ENCODE assay signal across 26 mouse cellular contexts in genomic region chr17:63322846-63323245, GRCm38 (mm10).
DNase-seq lines count a peak whose midpoint lies in the region; ATAC-seq and TF ChIP-seq lines count a peak whose summit lies in the region.
"Had no signal": no experiment of that assay in that cellular context is flagged by ENCODE, and none has a peak within 500 bp of the region (broad histone marks: within the 10 kb centered on the region; RNA-seq: fewer than 3 reads in every experiment).

No protein-coding gene starts in this region.

- no peak overlapping the region for H3K27ac ChIP-seq in forebrain, embryonic 11.5 days (ENCODE audit: low read depth, low read length)
- no peak overlapping the region for H3K27ac ChIP-seq in forebrain, embryonic 14.5 days (ENCODE audit: low read depth, low read length)
- no peak overlapping the region for H3K27ac ChIP-seq in hindbrain, embryonic 16.5 days (ENCODE audit: low read depth, low read length)
- no peak overlapping the region for H3K27ac ChIP-seq in hindbrain, embryonic 11.5 days (ENCODE audit: low read depth, low read length)
- H3K27ac ChIP-seq in midbrain, embryonic 15.5 days, result no peak overlapping the region
- H3K27ac ChIP-seq in midbrain, postnatal 0 days (ENCODE audit: low read depth, low read length), result no peak overlapping the region
- peak overlapping the region; percentile 24 for H3K27ac ChIP-seq in liver, embryonic 14.5 days
- H3K27ac ChIP-seq: forebrain, embryonic 15.5 days; heart, embryonic 10.5 days; kidney, postnatal 0 days; midbrain, embryonic 12.5 days; neural tube, embryonic 13.5 days; stomach, embryonic 15.5 days had no signal

- TF ChIP-seq EP300 in liver, embryonic 14.5 days (IDR thresholded peaks at IDR 0.05; ENCODE audit: low read depth), result no peak

- H3K36me3 ChIP-seq in forebrain, embryonic 11.5 days (ENCODE audit: control insufficient read depth, insufficient read depth, low read length), result no peaks in the 10 kb centered on the region
- no peaks in the 10 kb centered on the region for H3K36me3 ChIP-seq in forebrain, embryonic 14.5 days (ENCODE audit: control insufficient read depth, insufficient read depth, low read length)
- H3K36me3 ChIP-seq in hindbrain, embryonic 16.5 days (ENCODE audit: control insufficient read depth, insufficient read depth, low read length), result no peaks in the 10 kb centered on the region
- H3K36me3 ChIP-seq in hindbrain, embryonic 11.5 days (ENCODE audit: control insufficient read depth, insufficient read depth, low read length), result no peaks in the 10 kb centered on the region
- H3K36me3 ChIP-seq in midbrain, embryonic 15.5 days (replicated peaks), result no peaks in the 10 kb centered on the region
- H3K36me3 ChIP-seq in midbrain, postnatal 0 days (ENCODE audit: insufficient read depth, low read length), result no peaks in the 10 kb centered on the region
- no peaks in the 10 kb centered on the region for H3K36me3 ChIP-seq in liver, embryonic 14.5 days (replicated peaks; ENCODE audit: control insufficient read depth, insufficient read depth, low read depth)
- H3K36me3 ChIP-seq: forebrain, embryonic 15.5 days; heart, embryonic 10.5 days; midbrain, embryonic 12.5 days; neural tube, embryonic 13.5 days; stomach, embryonic 15.5 days had no signal

- 86% methylated on average over 7 of the region's 7 CpGs for WGBS in forebrain, embryonic 11.5 days
- WGBS in forebrain, embryonic 14.5 days, result 91% methylated on average over 7 of the region's 7 CpGs
- WGBS in hindbrain, embryonic 16.5 days, result 82% methylated on average over 7 of the region's 7 CpGs
- WGBS in hindbrain, embryonic 11.5 days, result 92% methylated on average over 7 of the region's 7 CpGs
- 90% methylated on average over 7 of the region's 7 CpGs for WGBS in midbrain, embryonic 15.5 days
- 81% methylated on average over 7 of the region's 7 CpGs for WGBS in midbrain, postnatal 0 days
- 65% methylated on average over 7 of the region's 7 CpGs for WGBS in liver, embryonic 14.5 days (ENCODE audit: insufficient replicate concordance)

- H3K27me3 ChIP-seq in forebrain, embryonic 11.5 days (ENCODE audit: control insufficient read depth, insufficient read depth, low read length), result no peaks in the 10 kb centered on the region
- no peaks in the 10 kb centered on the region for H3K27me3 ChIP-seq in forebrain, embryonic 14.5 days (replicated peaks; ENCODE audit: control insufficient read depth, insufficient read depth, low read length)
- H3K27me3 ChIP-seq in hindbrain, embryonic 16.5 days (replicated peaks; ENCODE audit: control insufficient read depth, insufficient read depth, low read length), result no peaks in the 10 kb centered on the region
- H3K27me3 ChIP-seq in hindbrain, embryonic 11.5 days (ENCODE audit: control insufficient read depth, insufficient read depth, low read length), result no peaks in the 10 kb centered on the region
- no peaks in the 10 kb centered on the region for H3K27me3 ChIP-seq in midbrain, embryonic 15.5 days (replicated peaks)
- no peaks in the 10 kb centered on the region for H3K27me3 ChIP-seq in midbrain, postnatal 0 days (ENCODE audit: insufficient read depth, low read length)
- H3K27me3 ChIP-seq in liver, embryonic 14.5 days (ENCODE audit: control insufficient read depth, insufficient read depth, low read length), result no peaks in the 10 kb centered on the region
- H3K27me3 ChIP-seq: CH12.LX; forebrain, embryonic 15.5 days; neural tube, embryonic 13.5 days; stomach, embryonic 15.5 days had no signal

- no peak overlapping the region for H3K4me3 ChIP-seq in forebrain, embryonic 11.5 days (ENCODE audit: low read depth, low read length)
- no peak overlapping the region for H3K4me3 ChIP-seq in forebrain, embryonic 14.5 days (ENCODE audit: low read depth, low read length)
- H3K4me3 ChIP-seq in hindbrain, embryonic 16.5 days (ENCODE audit: low read length), result no peak overlapping the region
- no peak overlapping the region for H3K4me3 ChIP-seq in hindbrain, embryonic 11.5 days (ENCODE audit: low read depth, low read length)
- H3K4me3 ChIP-seq in midbrain, embryonic 15.5 days, result no peak overlapping the region
- H3K4me3 ChIP-seq in midbrain, postnatal 0 days (ENCODE audit: low read depth, low read length), result no peak overlapping the region
- H3K4me3 ChIP-seq in liver, embryonic 14.5 days (ENCODE audit: insufficient read depth in 1 of 2, low read depth in 2 of 2, low read length in 2 of 2), result no peak overlapping the region
- H3K4me3 ChIP-seq: forebrain, embryonic 15.5 days; heart, embryonic 10.5 days; midbrain, embryonic 12.5 days; myocyte; neural tube, embryonic 13.5 days; stomach, embryonic 15.5 days had no signal

- no peak for DNase-seq in forebrain, embryonic 11.5 days (ENCODE audit: low spot score)
- no peak for DNase-seq in forebrain, embryonic 14.5 days (ENCODE audit: low spot score)
- no peak for DNase-seq in hindbrain, embryonic 11.5 days (ENCODE audit: low spot score)
- DNase-seq in midbrain, postnatal 0 days (ENCODE audit: low spot score), result no peak
- no peak for DNase-seq in liver, embryonic 14.5 days (ENCODE audit: low read depth in 3 of 3, low spot score in 3 of 3)
- DNase-seq in thymus, postnatal 4 days, result no peak
- DNase-seq: adrenal gland, adult 8-10 months; cerebellum, adult 2 months; cerebellum, postnatal 14 days; gastrocnemius, postnatal 25 days; heart, adult 11 months; heart, postnatal 4 days; kidney, adult 8-10 months; kidney, postnatal 4 days; lung, embryonic 14.5 days; lung, postnatal 14 days had no signal

- H3K4me2 ChIP-seq in forebrain, embryonic 11.5 days (ENCODE audit: low read depth, low read length, severe bottlenecking), result no peak overlapping the region
- H3K4me2 ChIP-seq in forebrain, embryonic 14.5 days (ENCODE audit: low read length), result no peak overlapping the region
- no peak overlapping the region for H3K4me2 ChIP-seq in hindbrain, embryonic 16.5 days (ENCODE audit: low read length)
- no peak overlapping the region for H3K4me2 ChIP-seq in hindbrain, embryonic 11.5 days (replicated peaks; ENCODE audit: low read depth, low read length)
- H3K4me2 ChIP-seq in midbrain, embryonic 15.5 days, result no peak overlapping the region
- no peak overlapping the region for H3K4me2 ChIP-seq in midbrain, postnatal 0 days (ENCODE audit: low read depth, low read length, poor library complexity, severe bottlenecking)
- no peak overlapping the region for H3K4me2 ChIP-seq in liver, embryonic 14.5 days (ENCODE audit: low read depth)
- H3K4me2 ChIP-seq: forebrain, embryonic 15.5 days; lung, embryonic 14.5 days; midbrain, embryonic 12.5 days; neural tube, embryonic 13.5 days; stomach, embryonic 15.5 days had no signal

- TF ChIP-seq CTCF in midbrain, postnatal 0 days (IDR thresholded peaks at IDR 0.05), result no peak
- TF ChIP-seq CTCF in liver, embryonic 14.5 days (IDR thresholded peaks at IDR 0.05; ENCODE audit: low read depth), result 0 out of 2 replicates have a peak, but pooled peaks have one; percentile 3

- H3K9me3 ChIP-seq in forebrain, embryonic 11.5 days (ENCODE audit: control insufficient read depth, low read length), result no peaks in the 10 kb centered on the region
- H3K9me3 ChIP-seq in forebrain, embryonic 14.5 days (replicated peaks; ENCODE audit: control insufficient read depth, low read length), result no peaks in the 10 kb centered on the region
- H3K9me3 ChIP-seq in hindbrain, embryonic 16.5 days (ENCODE audit: control insufficient read depth, low read length), result no peaks in the 10 kb centered on the region
- H3K9me3 ChIP-seq in hindbrain, embryonic 11.5 days (ENCODE audit: control insufficient read depth, low read length), result no peaks in the 10 kb centered on the region
- no peaks in the 10 kb centered on the region for H3K9me3 ChIP-seq in midbrain, embryonic 15.5 days
- no peaks in the 10 kb centered on the region for H3K9me3 ChIP-seq in midbrain, postnatal 0 days (ENCODE audit: low read length)
- no peaks in the 10 kb centered on the region for H3K9me3 ChIP-seq in liver, embryonic 14.5 days (ENCODE audit: control insufficient read depth, low read length)
- H3K9me3 ChIP-seq: forebrain, embryonic 15.5 days; heart, embryonic 10.5 days; midbrain, embryonic 12.5 days; neural tube, embryonic 13.5 days; stomach, embryonic 15.5 days had no signal

- no peak overlapping the region for H3K9ac ChIP-seq in forebrain, embryonic 11.5 days (ENCODE audit: low read length)
- H3K9ac ChIP-seq in forebrain, embryonic 14.5 days (ENCODE audit: low read length), result no peak overlapping the region
- H3K9ac ChIP-seq in hindbrain, embryonic 16.5 days (ENCODE audit: low read depth, low read length), result no peak overlapping the region
- H3K9ac ChIP-seq in hindbrain, embryonic 11.5 days (ENCODE audit: low read depth, low read length), result no peak overlapping the region
- H3K9ac ChIP-seq in midbrain, embryonic 15.5 days, result no peak overlapping the region
- no peak overlapping the region for H3K9ac ChIP-seq in midbrain, postnatal 0 days (replicated peaks; ENCODE audit: low read length, poor library complexity, severe bottlenecking)
- no peak overlapping the region for H3K9ac ChIP-seq in liver, embryonic 14.5 days (replicated peaks)
- H3K9ac ChIP-seq: forebrain, embryonic 15.5 days; lung, embryonic 14.5 days; midbrain, embryonic 12.5 days; neural tube, embryonic 13.5 days; stomach, embryonic 15.5 days had no signal

- ATAC-seq in forebrain, embryonic 11.5 days (replicated peaks; ENCODE audit: low FRiP score), result 0 out of 2 replicates have a peak, but pooled peaks have one; percentile 24
- ATAC-seq in forebrain, embryonic 14.5 days, result no peak
- peak; percentile 40; the same call in 1 of the 2 replicates for ATAC-seq in hindbrain, embryonic 16.5 days
- no peak for ATAC-seq in hindbrain, embryonic 11.5 days (ENCODE audit: low FRiP score)
- peak; percentile 38 for ATAC-seq in midbrain, embryonic 15.5 days (replicated peaks)
- ATAC-seq in midbrain, postnatal 0 days (ENCODE audit: low FRiP score), result no peak
- peak; percentile 55 for ATAC-seq in liver, embryonic 14.5 days (ENCODE audit: insufficient read depth)
- ATAC-seq: forebrain, embryonic 15.5 days had no signal

- peaks cover 2% of the 10 kb centered on the region; the same call in 1 of the 2 replicates for H3K4me1 ChIP-seq in forebrain, embryonic 11.5 days (replicated peaks; ENCODE audit: control insufficient read depth, insufficient read depth, low read length)
- H3K4me1 ChIP-seq in forebrain, embryonic 14.5 days (ENCODE audit: control insufficient read depth, insufficient read depth, low read length), result no peaks in the 10 kb centered on the region; the same call in 1 of the 2 replicates
- H3K4me1 ChIP-seq in hindbrain, embryonic 16.5 days (ENCODE audit: control insufficient read depth, insufficient read depth, low read depth, low read length), result no peaks in the 10 kb centered on the region; the same call in 1 of the 2 replicates
- H3K4me1 ChIP-seq in hindbrain, embryonic 11.5 days (replicated peaks; ENCODE audit: control insufficient read depth, insufficient read depth, low read length), result no peaks in the 10 kb centered on the region
- H3K4me1 ChIP-seq in midbrain, embryonic 15.5 days, result peaks cover 14% of the 10 kb centered on the region; the same call in 1 of the 2 replicates
- H3K4me1 ChIP-seq in midbrain, postnatal 0 days (ENCODE audit: insufficient read depth, low read length), result no peaks in the 10 kb centered on the region
- peaks cover 16 to 32% of the 10 kb centered on the region in 2 experiments for H3K4me1 ChIP-seq in liver, embryonic 14.5 days (replicated peaks; ENCODE audit: control insufficient read depth in 2 of 2, insufficient read depth in 2 of 2, low read length in 1 of 2)

Comparison
In these comparisons a context has a peak if more than half of its experiments do, and no peak if none do; other contexts are left out.
1. ATAC-seq: peak in forebrain, embryonic 11.5 days (single experiment), hindbrain, embryonic 16.5 days (single experiment), midbrain, embryonic 15.5 days (single experiment) and liver, embryonic 14.5 days (single experiment); none in forebrain, embryonic 14.5 days (single experiment), hindbrain, embryonic 11.5 days (single experiment) and midbrain, postnatal 0 days (single experiment).